Mouse (Mus musculus) thymus, postnatal 36 days (tissue): ENCODE data around the gene Wdr26.

Experiments
- DNase-seq, 2 experiments: peaks; one replicate each; pipeline ENCODE4 v3.0.0; 2022; ENCODE audit warnings: mixed read lengths in 2 of 2

Gene Wdr26

DNA sequence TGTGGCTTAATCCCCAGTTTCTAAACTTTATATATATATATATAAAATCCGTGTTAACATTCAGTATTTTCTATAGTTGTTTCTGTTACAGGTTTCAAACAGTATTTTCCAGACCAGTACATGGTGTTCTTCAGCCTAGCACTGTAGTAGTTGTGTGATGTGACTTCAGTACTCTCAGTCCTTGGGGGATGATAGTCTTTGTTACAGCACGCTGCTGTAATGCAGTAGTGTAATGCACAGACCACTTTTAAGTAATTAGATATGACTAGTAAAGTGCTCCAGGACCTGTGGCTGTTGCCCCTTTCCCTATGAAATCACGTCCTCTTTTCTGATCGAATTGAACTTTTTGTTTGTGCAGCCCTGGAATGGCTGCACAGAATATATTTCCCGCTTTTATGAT, 60.3 kb downstream of the Wdr26 start:
- no peak for DNase-seq

DNA sequence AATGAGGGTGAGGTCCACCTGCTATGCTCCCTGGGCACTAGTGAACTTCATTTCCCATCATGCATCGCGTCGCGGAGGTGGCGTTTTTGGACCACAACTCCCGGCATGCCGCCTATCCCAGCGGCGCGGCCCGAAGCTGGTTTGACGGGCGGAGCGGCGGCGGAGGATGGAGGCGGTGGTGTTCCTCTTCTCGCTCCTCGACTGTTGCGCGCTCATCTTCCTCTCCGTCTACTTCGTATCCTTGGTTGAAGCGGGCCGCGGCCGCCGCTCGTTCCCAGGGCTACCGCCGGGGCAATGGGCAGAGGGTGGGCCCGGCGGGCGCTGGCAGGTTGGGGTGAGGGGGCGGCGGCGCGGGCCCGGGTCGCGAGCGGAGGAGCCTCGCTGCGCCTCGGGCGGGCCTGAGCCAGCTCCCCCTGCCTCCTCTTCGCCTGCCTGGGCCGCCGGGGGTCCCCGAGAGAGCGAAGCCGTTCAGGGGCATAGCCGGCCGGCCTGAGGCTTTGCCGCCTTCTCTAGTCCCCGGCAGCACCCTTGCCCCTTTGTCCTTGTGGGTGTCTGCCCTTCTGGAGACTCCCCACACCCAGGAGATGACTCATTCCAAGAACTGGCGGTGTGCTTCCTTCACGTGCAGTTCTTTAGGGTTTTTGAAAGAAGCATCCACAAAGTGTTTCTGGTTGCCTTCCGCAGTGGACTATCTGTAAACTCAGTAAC, 60.8 kb downstream of the Wdr26 start:
- peak; percentile 88 to 92 for DNase-seq

DNA sequence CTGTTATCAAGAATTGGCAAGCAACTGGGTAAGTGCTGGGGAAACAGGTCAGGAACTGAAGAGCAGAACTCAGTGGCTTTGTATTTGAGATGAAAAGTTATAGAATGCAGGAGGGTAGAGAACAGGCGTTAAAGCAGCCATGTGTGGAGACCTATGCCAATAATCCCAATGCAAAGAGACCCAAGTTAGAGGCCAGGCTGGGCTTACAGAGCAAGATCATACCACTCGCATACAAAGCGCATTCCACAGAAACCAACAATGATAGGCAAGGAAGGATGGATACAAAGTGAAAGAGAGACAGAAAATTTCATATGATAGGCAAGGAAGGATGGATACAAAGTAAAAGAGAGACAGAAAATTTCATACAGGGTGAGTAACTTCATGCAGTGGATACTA, 61.4 kb downstream of the Wdr26 start:
- DNase-seq, result no peak

DNA sequence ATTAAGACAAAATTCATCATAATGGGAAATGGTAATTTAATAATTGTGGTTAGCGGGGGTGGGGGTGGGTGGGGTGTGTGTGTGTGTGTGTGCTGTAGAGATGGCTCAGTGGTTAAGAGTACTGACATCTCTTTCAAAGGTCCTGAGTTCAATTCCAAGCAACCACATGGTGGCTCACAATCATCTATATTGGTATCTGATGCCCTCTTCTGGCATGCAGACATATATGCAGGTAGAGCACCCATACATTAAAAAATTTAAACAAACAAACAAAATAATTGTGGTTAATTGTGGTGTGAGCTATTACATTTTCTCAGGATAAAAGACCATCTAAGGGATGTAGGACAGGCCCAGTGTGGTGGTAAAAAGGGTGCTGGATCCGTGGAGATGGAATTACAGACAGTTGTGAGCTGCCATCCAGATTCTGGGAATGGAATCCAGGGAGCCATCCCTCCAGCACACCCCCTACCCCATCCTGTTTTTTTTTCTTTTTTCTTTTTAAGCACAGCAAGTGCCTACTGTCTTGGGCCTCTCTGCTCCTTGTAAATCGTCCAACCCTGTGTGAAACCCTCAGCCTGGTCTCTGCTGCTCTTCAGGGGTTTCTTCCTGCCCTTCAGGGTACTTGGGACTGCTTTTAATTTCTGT, 62.3 kb downstream of the Wdr26 start:
- no peak for DNase-seq

DNA sequence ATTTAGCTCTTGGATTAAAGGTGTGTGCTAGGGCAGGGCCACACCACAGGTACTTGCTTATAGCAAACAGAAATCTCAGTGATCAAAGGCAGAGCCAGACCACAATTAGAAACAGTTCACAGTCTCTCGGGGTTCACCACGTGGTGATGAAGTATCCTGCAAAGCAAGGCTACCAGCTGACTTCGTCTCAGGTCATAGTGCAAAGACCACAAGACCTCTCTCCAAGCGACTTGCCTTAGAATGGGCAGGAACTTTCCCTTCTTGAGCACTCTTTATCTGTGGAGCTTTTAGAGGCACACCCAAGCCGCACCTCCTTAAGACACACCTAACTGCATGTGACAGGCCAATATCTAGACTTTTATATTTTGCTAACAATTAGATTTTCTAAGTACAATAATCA, 63.3 kb downstream of the Wdr26 start:
- no peak for DNase-seq

DNA sequence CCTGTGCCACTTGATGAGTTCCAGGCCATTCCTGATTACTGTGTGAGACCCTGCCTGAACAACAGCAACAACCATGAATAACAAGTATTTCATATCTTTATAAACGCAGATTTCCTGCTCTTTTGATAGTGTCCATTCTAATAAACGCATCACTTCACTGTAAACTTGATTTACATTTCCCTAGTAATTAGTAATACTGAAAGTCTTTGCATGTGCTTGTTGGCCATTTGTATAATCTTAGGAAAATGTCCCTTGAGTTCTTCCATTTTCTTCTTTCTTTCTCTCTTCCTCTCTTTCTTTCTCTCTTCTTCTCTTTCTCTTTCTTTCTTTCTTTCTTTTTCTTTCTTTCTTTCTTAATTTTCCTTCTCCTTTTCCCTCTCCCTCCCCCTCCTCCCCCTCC, 65.6 kb downstream of the Wdr26 start:
- no peak for DNase-seq

DNA sequence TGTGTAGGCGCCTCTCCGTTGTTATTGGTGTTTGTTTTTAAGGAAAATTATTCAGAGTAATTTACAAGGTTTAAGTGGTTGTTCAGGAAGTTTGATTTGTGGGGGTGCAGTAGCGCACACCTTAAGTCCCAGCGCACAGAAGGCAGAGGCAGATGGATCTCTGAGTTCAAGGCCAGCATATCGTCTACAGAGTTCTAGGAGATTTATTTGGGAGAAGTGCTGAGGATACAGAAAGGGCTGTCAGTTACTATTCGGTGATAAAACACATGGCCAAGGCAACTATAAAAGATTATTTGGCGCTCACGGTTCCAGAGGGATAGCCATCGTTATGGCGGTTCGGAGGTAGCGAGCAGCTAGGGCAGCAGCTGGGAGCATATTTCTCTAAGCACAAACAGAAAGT, 66.8 kb downstream of the Wdr26 start:
- no peak for DNase-seq

DNA sequence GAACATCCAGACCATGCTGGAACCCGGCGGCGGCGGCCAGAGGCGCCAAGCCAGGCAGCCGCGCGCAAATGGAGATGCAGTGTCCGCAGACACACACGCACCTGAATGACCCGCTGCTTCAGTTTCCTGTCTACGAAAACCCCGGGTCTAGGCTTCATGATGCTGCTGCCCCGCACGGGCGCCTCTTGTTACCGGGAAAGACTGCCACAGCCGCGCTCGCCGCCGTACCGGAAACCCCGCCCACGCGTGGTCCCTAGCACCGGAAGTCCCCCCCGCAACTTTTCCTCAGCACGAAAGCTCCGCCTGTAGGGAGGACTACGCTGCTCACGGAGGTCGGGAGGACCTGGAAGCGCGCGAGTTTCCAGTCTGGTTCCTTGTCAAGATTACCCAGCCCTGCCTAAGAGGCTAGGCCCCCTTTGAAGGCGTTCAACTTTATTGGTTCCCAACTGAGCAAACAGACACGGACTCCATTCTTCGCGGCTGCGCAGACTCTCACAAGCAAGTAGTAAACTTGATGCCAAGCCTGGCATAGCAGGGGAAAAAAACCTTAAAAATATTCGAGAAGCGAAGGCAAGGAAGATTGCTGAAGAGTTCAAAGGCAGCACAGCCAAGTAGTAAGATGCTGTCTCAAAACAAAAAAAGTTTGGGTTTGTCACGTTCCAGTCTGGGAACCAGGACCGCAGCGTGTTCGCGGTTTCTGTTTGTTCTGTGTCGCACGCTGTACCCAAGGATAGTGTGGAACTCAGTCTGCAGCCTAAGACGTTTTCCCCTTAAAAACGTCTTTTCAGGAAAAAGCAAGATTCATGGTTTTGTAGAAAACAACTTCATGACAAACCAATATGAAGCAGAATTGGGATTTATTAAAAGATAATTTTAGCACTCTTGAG, 67.6 kb downstream of the Wdr26 start, which contains the start of the genes Nvl and Cnih4:
Nvl (minus strand) TSS at position 255 of the 887 bp plus-strand sequence.
Cnih4 (plus strand) TSS at position 744 of the 887 bp plus-strand sequence.
- DNase-seq, result peak; percentile 90 to 91

DNA sequence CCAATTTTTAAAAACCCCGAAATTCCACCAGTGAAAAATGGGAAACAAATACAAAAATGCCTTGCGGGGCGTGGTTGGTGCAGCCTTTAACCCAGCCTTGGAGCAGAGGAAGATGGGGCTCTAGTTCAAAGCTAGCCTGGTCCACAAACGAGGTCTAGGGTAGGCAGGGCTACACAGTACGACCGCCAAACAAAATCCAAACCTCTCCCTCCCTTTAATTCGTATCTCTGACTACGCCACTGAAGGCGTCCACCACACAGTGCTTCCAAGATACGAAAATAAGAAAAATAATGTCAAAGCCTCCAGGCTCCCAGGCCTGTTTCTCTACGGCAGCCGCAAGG, 68.2 kb downstream of the Wdr26 start:
- no peak for DNase-seq

DNA sequence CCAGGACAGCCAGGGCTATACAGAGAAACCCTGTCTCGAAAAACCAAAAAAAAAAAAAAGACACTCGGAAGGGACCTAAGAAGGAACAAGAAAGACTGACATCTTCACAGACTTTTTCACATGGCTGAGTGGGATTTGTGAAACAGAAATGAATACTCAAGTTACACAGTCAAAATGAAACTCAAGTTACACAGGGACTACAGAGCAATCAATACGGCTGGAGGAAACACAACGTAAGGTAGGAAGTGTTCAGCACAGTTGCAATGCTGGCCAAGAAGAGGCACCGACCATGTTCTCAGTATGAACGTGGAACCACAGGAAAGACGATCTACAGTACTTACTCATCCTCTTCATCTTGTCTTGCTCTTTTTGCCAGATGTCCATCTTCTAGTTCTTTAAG, 73.1 kb downstream of the Wdr26 start:
- no peak for DNase-seq

DNA sequence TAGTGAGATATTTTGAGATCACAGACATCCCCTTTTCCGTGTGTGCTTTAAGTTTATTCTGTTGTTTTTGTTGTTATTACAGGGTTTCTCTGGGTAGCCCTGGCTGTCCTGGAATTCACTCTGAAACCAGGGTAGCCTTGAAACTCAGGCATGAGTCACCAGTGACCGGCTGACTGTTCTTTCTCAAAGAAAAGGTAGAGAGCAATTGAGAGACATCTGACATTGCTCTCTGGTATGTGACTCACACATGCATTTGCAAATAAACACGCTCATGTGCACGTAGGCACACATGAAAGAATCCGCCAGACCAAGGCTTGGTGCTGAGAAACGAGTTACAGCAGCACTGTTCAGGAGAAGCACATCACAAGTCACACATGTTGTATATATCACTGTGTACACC, 79.9 kb downstream of the Wdr26 start:
- DNase-seq, result no peak

DNA sequence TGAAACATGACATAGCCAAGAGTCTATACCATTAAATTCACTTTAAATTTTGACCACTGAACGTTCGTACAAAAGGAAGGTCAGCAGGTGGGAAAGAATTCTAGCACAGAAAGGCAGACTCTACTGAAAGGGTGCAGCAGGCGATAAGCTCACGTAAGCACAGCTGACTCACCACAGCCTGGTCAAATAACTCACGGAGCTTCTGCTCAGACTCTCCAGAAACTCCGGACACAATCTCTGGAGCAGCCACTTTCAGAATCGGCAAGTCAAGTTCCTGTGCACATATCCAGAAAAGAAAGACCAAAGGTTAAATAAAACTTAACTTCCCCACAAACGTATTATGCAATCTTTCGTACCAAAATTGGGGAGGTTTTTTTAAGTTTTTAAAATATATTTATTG, 85.0 kb downstream of the Wdr26 start:
- no peak for DNase-seq

DNA sequence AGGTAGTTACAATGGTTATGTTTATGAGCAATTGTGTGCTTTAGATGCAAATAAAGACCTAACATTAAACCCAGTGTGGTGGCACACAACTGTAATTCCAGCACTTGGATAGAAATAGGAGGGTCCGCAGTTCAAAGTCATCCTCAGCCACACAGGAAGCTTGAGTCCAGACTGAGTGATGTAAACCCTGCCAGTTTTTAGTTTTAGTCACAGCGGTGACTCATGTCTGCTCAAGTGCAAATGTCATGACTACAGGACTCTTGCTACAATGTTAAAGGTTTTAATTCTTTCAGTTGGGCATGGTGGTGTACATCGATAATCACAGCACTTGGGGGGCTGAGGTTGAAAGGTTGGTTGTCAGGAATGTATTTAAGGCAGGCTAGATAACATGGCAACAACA, 85.9 kb downstream of the Wdr26 start:
- DNase-seq, result no peak

DNA sequence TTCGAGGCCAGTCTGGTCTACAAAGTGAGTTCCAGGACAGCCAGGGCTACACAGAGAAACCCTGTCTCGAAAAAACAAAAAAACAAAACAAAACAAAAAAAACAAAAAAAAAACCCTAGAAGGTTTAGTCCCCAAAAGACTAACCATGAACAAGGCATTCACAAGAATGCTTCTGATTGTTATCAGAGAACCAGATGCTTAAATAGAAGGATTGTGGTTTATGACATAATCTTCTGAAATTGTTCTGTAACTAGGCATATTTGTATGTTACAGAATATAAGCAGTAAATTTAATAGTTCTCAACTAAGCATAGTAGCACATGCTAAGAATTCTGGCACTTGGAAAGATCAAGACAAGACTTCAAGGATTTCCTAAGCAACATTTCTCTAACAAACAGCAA, 87.7 kb downstream of the Wdr26 start:
- no peak for DNase-seq
